Mouse (Mus musculus): ENCODE results near the gene Fbxo39. TPM values are rescaled to one million over a fixed set of nuclear protein-coding genes. Genes with fewer than 3 reads are reported as not detected.

Fbxo39 gene
- polyA plus RNA-seq, 2 experiments = not detected

DNA sequence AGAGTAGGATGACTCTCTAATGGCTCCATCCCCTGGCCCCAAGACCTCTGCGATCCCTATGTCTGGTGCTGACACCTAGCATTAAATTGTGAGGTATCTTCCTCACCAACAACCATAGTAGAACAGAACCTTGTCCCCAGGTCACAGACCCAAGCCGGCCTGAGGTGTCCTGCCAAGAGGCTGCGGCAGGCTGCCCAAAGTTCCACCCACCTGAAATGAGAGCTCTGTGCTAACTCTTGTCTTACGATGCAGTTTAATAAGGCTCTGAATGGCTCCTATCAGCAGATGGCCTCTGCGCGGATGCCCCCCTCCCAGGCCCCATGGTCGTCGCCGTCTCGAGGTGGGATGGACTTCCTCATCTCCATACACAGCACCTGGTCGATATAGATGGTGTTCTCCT is 30.2 kb downstream of the Fbxo39 start:
- no peak overlapping the region for H3K4me3 ChIP-seq (replicated peaks; ENCODE audit: low read length)
- no peak for ATAC-seq (ENCODE audit: low FRiP score, low read depth)
- H3K36me3 ChIP-seq (ENCODE audit: control insufficient read depth, insufficient read depth, low read length) = no peaks in the 10 kb centered on the region
- DNase-seq (ENCODE audit: low spot score) = no peak
- H3K9me3 ChIP-seq (ENCODE audit: control insufficient read depth, low read length) = no peaks in the 10 kb centered on the region
- no peaks in the 10 kb centered on the region for H3K27me3 ChIP-seq (ENCODE audit: control insufficient read depth, insufficient read depth, low read length)
- H3K9ac ChIP-seq (ENCODE audit: low read depth, low read length, severe bottlenecking) = no peak overlapping the region
- H3K4me1 ChIP-seq (ENCODE audit: control insufficient read depth, insufficient read depth, low read length) = 0 out of 2 replicates have a peak, but pooled peaks cover 3% of the 10 kb centered on the region
- 80% methylated on average over 11 of the region's 11 CpGs for WGBS
- no peak overlapping the region for H3K27ac ChIP-seq (replicated peaks; ENCODE audit: low read depth, low read length)
- no peak for TF ChIP-seq POLR2A (IDR thresholded peaks at IDR 0.05; ENCODE audit: borderline replicate concordance, extremely low read depth, insufficient read depth, insufficient read length)
- H3K4me2 ChIP-seq (replicated peaks; ENCODE audit: low read depth, low read length, severe bottlenecking) = no peak overlapping the region

DNA sequence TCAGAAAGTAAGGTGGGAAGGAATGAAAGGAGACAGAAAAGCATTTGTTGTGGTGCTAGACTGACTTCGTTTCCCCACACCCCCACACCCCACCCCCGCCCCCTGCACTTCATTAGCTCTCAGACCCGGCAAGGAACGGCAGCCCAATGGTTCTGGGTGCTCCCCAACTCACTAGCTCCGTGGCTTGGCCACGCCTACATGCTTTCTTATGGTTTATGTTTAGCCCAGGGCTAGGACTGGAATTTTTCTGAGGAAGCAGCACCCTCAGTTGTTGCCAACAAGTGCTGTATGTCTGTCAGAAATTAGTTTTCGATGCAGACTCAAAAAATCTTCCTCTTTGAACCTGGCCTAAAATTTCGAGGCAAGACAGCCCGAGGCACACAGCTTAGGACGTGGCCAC is 34.3 kb downstream of the Fbxo39 start:
- 36% methylated on average over 9 of the region's 10 CpGs for WGBS
- DNase-seq (ENCODE audit: low spot score) (no peak), ATAC-seq (ENCODE audit: low FRiP score, low read depth) (no peak)
- Histone ChIP-seq H3K9me3 (ENCODE audit: control insufficient read depth, low read length) (no peaks in the 10 kb centered on the region), H3K36me3 (ENCODE audit: control insufficient read depth, insufficient read depth, low read length) (no peaks in the 10 kb centered on the region), H3K27ac (replicated peaks; ENCODE audit: low read depth, low read length) (no peak overlapping the region), H3K4me2 (replicated peaks; ENCODE audit: low read depth, low read length, severe bottlenecking) (no peak overlapping the region), H3K27me3 (ENCODE audit: control insufficient read depth, insufficient read depth, low read length) (no peaks in the 10 kb centered on the region), H3K4me3 (replicated peaks; ENCODE audit: low read length) (no peak overlapping the region), H3K4me1 (ENCODE audit: control insufficient read depth, insufficient read depth, low read length) (0 out of 2 replicates have a peak, but pooled peaks cover 3% of the 10 kb centered on the region), H3K9ac (ENCODE audit: low read depth, low read length, severe bottlenecking) (no peak overlapping the region)
- TF ChIP-seq POLR2A (IDR thresholded peaks at IDR 0.05; ENCODE audit: borderline replicate concordance, extremely low read depth, insufficient read depth, insufficient read length) = no peak

DNA sequence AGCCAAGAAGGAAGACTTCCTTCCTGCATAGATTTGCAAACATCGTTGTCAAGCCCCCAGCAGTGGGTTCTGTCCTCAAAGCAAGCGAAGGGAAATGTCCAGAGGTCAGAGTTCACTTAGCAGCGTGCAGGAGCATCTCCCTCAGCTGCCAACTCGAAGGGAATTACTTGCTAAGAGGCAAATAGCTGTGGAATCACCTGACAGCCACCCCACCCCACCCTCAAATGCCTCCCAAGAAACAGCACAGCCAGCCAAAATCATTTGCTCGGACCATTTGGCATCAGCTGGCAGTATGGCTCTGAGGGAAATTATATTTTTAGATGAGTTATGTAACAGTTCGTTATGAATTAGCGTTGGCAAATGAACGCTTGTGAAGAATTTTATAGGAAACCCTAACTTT is 34.8 kb downstream of the Fbxo39 start:
- 36% methylated on average over 8 of the region's 8 CpGs for WGBS
- no peaks in the 10 kb centered on the region for H3K9me3 ChIP-seq (ENCODE audit: control insufficient read depth, low read length)
- no peak overlapping the region for H3K4me3 ChIP-seq (replicated peaks; ENCODE audit: low read length)
- ATAC-seq (ENCODE audit: low FRiP score, low read depth) = no peak
- no peak overlapping the region for H3K27ac ChIP-seq (replicated peaks; ENCODE audit: low read depth, low read length)
- 0 out of 2 replicates have a peak, but pooled peaks cover 3% of the 10 kb centered on the region for H3K4me1 ChIP-seq (ENCODE audit: control insufficient read depth, insufficient read depth, low read length)
- no peaks in the 10 kb centered on the region for H3K27me3 ChIP-seq (ENCODE audit: control insufficient read depth, insufficient read depth, low read length)
- DNase-seq (ENCODE audit: low spot score) = no peak
- H3K4me2 ChIP-seq (replicated peaks; ENCODE audit: low read depth, low read length, severe bottlenecking) = no peak overlapping the region
- no peaks in the 10 kb centered on the region for H3K36me3 ChIP-seq (ENCODE audit: control insufficient read depth, insufficient read depth, low read length)
- no peak for TF ChIP-seq POLR2A (IDR thresholded peaks at IDR 0.05; ENCODE audit: borderline replicate concordance, extremely low read depth, insufficient read depth, insufficient read length)
- no peak overlapping the region for H3K9ac ChIP-seq (ENCODE audit: low read depth, low read length, severe bottlenecking)

DNA sequence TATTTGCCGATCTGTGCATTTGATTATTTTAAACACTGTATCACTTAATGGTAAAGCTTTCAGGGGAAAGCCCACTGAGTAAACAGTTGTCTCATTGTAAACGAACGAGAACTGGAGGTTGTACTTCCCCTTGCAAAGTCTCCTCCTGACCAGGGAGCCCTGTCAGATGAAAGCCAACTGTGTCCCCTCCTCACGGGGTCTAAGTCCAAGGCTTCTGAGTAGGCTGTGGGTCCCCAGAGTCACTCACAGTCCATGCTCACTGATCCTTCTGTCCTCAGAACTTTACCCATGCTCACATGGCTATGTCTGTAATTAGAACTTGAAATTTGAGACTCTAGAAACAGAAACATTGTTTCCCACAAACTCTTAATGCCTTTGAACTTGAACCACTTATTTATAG is 35.4 kb downstream of the Fbxo39 start:
- 48% methylated on average over 4 of the region's 4 CpGs for WGBS
- no peaks in the 10 kb centered on the region for H3K27me3 ChIP-seq (ENCODE audit: control insufficient read depth, insufficient read depth, low read length)
- H3K4me2 ChIP-seq (replicated peaks; ENCODE audit: low read depth, low read length, severe bottlenecking) = no peak overlapping the region
- H3K9me3 ChIP-seq (ENCODE audit: control insufficient read depth, low read length) = no peaks in the 10 kb centered on the region
- H3K4me3 ChIP-seq (replicated peaks; ENCODE audit: low read length) = no peak overlapping the region
- TF ChIP-seq POLR2A (IDR thresholded peaks at IDR 0.05; ENCODE audit: borderline replicate concordance, extremely low read depth, insufficient read depth, insufficient read length) = no peak
- no peaks in the 10 kb centered on the region for H3K36me3 ChIP-seq (ENCODE audit: control insufficient read depth, insufficient read depth, low read length)
- H3K4me1 ChIP-seq (ENCODE audit: control insufficient read depth, insufficient read depth, low read length) = 0 out of 2 replicates have a peak, but pooled peaks cover 3% of the 10 kb centered on the region
- no peak overlapping the region for H3K27ac ChIP-seq (replicated peaks; ENCODE audit: low read depth, low read length)
- H3K9ac ChIP-seq (ENCODE audit: low read depth, low read length, severe bottlenecking) = no peak overlapping the region
- no peak for DNase-seq (ENCODE audit: low spot score)
- no peak for ATAC-seq (ENCODE audit: low FRiP score, low read depth)

DNA sequence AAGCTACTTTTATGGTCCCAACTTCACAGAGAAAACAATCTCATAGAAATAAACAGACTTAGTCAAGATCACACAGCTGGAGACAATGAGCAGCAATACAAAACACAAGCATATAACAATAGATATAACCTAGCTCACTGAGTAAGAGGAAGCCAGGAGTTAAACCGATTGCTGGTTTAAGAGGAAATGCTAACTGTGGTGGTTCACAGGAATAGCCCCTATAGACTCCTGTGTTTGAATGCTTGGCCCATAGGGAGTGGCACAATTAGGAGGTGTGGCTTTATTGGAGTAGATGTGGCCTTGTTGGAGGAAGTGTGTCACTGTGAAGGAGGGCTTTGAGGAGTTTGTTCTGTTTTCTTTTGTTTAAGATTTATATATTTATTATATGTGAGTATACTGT is 38.0 kb downstream of the Fbxo39 start:
- no peak for TF ChIP-seq POLR2A (IDR thresholded peaks at IDR 0.05; ENCODE audit: borderline replicate concordance, extremely low read depth, insufficient read depth, insufficient read length)
- no peaks in the 10 kb centered on the region for H3K36me3 ChIP-seq (ENCODE audit: control insufficient read depth, insufficient read depth, low read length)
- 0 out of 2 replicates have a peak, but pooled peaks cover 6% of the 10 kb centered on the region for H3K4me1 ChIP-seq (ENCODE audit: control insufficient read depth, insufficient read depth, low read length)
- no peak overlapping the region for H3K4me3 ChIP-seq (replicated peaks; ENCODE audit: low read length)
- no peak overlapping the region for H3K27ac ChIP-seq (replicated peaks; ENCODE audit: low read depth, low read length)
- H3K4me2 ChIP-seq (replicated peaks; ENCODE audit: low read depth, low read length, severe bottlenecking) = no peak overlapping the region
- no peak for ATAC-seq (ENCODE audit: low FRiP score, low read depth)
- 48% methylated on average over 1 of the region's 1 CpGs for WGBS
- no peak overlapping the region for H3K9ac ChIP-seq (ENCODE audit: low read depth, low read length, severe bottlenecking)
- no peaks in the 10 kb centered on the region for H3K27me3 ChIP-seq (ENCODE audit: control insufficient read depth, insufficient read depth, low read length)
- no peak for DNase-seq (ENCODE audit: low spot score)
- no peaks in the 10 kb centered on the region for H3K9me3 ChIP-seq (ENCODE audit: control insufficient read depth, low read length)

DNA sequence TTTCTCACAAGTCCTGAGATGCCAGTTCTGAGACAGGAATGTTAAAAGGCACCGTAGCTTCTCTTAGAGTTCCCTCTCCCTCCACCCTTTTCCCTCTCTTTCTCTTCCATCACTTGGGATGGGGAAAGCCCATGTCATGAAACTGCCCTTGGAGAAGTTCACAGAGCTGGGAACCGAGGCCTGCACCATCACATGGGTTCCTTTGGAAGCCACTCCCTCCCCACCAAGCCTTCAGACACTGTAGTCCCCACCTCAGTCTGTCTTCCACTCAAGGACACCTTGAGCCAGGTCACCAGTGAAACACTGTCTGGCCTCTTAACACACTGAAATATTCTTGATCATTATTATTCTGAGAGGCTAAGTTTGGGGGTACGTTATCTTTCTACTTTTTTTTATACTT is 38.9 kb downstream of the Fbxo39 start:
- Histone ChIP-seq H3K36me3 (ENCODE audit: control insufficient read depth, insufficient read depth, low read length) (no peaks in the 10 kb centered on the region), H3K9me3 (ENCODE audit: control insufficient read depth, low read length) (no peaks in the 10 kb centered on the region), H3K9ac (ENCODE audit: low read depth, low read length, severe bottlenecking) (no peak overlapping the region), H3K4me1 (ENCODE audit: control insufficient read depth, insufficient read depth, low read length) (0 out of 2 replicates have a peak, but pooled peaks cover 6% of the 10 kb centered on the region), H3K4me2 (replicated peaks; ENCODE audit: low read depth, low read length, severe bottlenecking) (no peak overlapping the region), H3K27ac (replicated peaks; ENCODE audit: low read depth, low read length) (no peak overlapping the region), H3K27me3 (ENCODE audit: control insufficient read depth, insufficient read depth, low read length) (no peaks in the 10 kb centered on the region), H3K4me3 (replicated peaks; ENCODE audit: low read length) (no peak overlapping the region)
- ATAC-seq (ENCODE audit: low FRiP score, low read depth) = no peak
- WGBS = 70% methylated on average over 3 of the region's 3 CpGs
- no peak for DNase-seq (ENCODE audit: low spot score)
- TF ChIP-seq POLR2A (IDR thresholded peaks at IDR 0.05; ENCODE audit: borderline replicate concordance, extremely low read depth, insufficient read depth, insufficient read length) = no peak

All from limb, embryonic 14.5 days (tissue).